Mouse (Mus musculus): ENCODE measurements around the gene AC140267.1.

DNA sequence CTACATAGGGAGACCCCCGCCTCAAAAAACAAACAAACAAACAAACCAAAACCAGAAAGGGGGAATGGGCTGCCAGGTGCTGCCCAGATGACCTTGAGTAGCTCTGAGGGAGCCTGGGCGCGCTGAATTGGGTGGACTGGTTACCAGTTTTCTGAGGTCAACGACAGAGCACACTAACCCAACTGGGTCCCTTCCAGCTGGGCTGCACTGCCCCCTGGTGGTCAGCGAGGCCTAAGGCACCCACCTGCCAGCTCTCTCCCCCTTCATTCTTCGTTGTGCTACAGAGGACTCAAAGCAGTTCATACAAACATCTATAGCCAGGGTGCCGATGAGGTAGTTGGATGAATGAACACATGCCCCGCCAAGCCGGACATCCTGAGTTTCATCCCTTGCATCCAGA is 10.4 kb upstream of the AC140267.1 start:
- TF ChIP-seq POLR2A (IDR thresholded peaks at IDR 0.05; ENCODE audit: low read depth, low read length) (no peak), CTCF (conservative IDR thresholded peaks at IDR 0.05; ENCODE audit: insufficient read depth, insufficient read length, low read depth, low read length) (peak; percentile 92)
